Mouse (Mus musculus) lung, adult 2 months (tissue): Measurements from ENCODE around the gene Dkkl1. TPM values are rescaled to one million over a fixed set of nuclear protein-coding genes. Genes with fewer than 3 reads are reported as not detected.

ENCODE experiments used
- DNase-seq: peaks from one replicate; pipeline ENCODE4 v3.0.0; 2022
- H3K4me1 ChIP-seq: fragments of 200-500 bp; 2 replicates; pipeline ENCODE4 v1.6.1; 2011; ENCODE audit warnings: low read length; ENCODE audit not compliant: control insufficient read depth, insufficient read depth
- H3K4me3 ChIP-seq: fragments of 200-500 bp; replicated peaks from 2 replicates; pipeline ENCODE3; 2011; ENCODE audit warnings: low read depth, mild to moderate bottlenecking, control low read depth, low read length; ENCODE audit errors: extremely low read depth
- CTCF ChIP-seq: fragments of 200-500 bp; IDR thresholded peaks from 2 replicates; pipeline ENCODE4 v1.5.1; 2011; ENCODE audit warnings: mild to moderate bottlenecking, low read length, control low read depth; ENCODE audit not compliant: insufficient read depth
- POLR2A ChIP-seq: fragments of 200-500 bp; IDR thresholded peaks from 2 replicates; pipeline ENCODE4 v1.6.1; 2011; ENCODE audit warnings: low read depth, mild to moderate bottlenecking, control low read depth, low read length, borderline replicate concordance; ENCODE audit errors: extremely low read depth
- WGBS: fragments of 180-500 bp; shearing (Covaris S2); methylation state at CpG from one replicate; pipeline ENCODE4 v1.1.7; 2018; 5-methylcytosine and 5-hydroxymethylcytosine counted together
- polyA plus RNA-seq: library from polyadenylated mRNA; depleted of rRNA; stranded (reverse); fragments of >200 nt; gene quantifications from 2 replicates; pipeline ENCODE4 v1.2.3, GENCODE M21; 2012

Gene Dkkl1
- polyA plus RNA-seq, 1 experiment = 5.2 TPM

- whole genome bisulfite sequencing = 87% methylated on average over 5 of the region's 5 CpGs
- Histone ChIP-seq H3K4me3 (no peak overlapping the region), H3K4me1 (peaks cover 4% of the 10 kb centered on the region; the same call in 1 of the 2 replicates)
- no peak for TF ChIP-seq CTCF
- TF ChIP-seq POLR2A = no peak
- DNase-seq = no peak
Observed at GRCm38 (mm10) chr7:45213708-45214107, 1.8 kb upstream of the Dkkl1 start.

DNA sequence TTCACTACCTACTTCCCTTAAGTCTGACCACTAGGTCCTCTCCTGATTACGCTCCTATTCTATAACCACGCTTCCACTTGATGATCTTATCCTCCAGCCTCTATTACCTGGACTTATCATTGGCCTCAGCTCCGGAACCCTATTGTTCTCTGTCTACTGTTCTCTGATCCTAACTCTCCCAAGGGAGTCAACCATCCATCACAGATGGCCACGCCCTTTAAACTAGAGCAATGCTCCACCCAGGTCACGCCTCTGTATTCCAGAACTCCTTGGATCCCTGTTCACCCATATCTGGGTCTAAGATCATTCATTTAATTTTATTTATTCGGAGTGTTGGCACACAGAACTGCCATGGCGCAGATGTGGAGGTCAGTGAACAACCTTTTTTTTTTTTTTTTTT lies 409 bp upstream of the Dkkl1 start:
- DNase-seq = no peak
- 59% methylated on average over 7 of the region's 7 CpGs for WGBS

DNA sequence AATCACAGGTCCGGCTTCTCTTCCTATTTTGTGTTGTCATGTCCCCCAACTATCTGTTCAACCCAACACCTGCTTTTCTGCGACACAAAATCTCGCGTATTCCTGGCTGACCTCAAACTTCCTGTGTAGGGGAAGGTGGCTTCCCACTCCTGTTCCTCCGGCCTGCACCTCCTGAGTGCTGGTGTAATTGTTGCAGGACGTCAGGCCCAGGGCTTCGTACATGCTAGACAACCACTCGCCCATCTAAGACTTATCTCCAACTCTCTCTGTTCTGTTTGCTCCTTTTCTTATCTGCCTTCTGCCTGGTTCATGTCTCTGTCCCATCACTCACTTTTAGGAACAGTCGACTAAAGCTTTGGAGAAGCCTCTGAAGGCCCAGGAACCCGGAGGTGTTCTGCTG lies 877 bp downstream of the Dkkl1 start:
- WGBS = 55% methylated on average over 10 of the region's 10 CpGs
- no peak for DNase-seq
- TF ChIP-seq CTCF = no peak
- no peak for TF ChIP-seq POLR2A
- Histone ChIP-seq H3K4me3 (no peak overlapping the region), H3K4me1 (peaks cover 3% of the 10 kb centered on the region; the same call in 1 of the 2 replicates)

More for the DNA sequence above, 409 bp upstream of the Dkkl1 start:
- Histone ChIP-seq H3K4me1 (peaks cover 4% of the 10 kb centered on the region; the same call in 1 of the 2 replicates), H3K4me3 (no peak overlapping the region)
- TF ChIP-seq POLR2A = no peak
- no peak for TF ChIP-seq CTCF

GRCm38 (mm10) chr7:45208260-45208659 lies 3.7 kb downstream of the Dkkl1 start:
- Histone ChIP-seq H3K4me3 (no peak overlapping the region), H3K4me1 (0 out of 2 replicates have a peak, but pooled peaks cover 2% of the 10 kb centered on the region)
- TF ChIP-seq CTCF (no peak), POLR2A (no peak)
- DNase-seq = no peak
- WGBS = 78% methylated on average over 6 of the region's 6 CpGs

DNA sequence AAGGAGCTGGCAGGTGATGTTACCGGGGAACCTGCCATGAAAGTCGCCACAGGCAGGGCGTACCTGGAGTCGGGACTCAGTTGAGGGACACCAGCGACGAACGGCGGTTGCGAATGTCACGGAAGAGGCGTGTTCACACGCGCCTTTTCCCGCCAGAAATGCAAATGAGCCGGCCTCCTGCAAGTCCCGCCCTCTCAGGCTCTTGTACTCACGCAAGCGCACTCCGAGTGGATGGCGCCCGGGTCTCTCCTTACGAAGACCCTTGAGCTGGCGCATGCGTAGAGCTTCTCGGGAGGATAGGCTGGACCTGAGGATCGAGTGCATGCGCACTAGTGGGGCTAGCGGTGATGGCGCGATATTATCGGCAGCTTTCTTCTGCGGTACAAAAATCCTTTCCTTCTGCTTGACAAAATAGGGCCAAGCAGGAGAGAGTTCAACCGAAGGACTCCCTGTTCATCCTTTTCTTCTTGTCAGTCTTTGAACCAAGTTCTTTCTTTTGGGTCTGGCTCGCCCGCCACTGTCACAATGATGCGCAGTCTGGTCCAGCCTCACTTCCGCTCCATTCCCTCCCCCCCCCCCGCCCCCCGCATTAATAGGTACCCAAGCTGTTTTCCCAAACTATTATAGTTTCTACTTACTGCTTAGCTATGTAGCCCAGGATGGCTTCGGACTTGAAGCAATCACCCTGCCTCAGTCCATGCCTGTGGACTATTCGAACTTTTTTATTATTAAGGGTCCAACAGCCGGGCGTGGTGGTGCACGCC lies 7.4 kb downstream of the Dkkl1 start, which contains the start of gene Ccdc155:
Ccdc155 (minus strand) TSS at position 513 of the 764 bp plus-strand sequence.
- peak; percentile 85 for DNase-seq
- Histone ChIP-seq H3K4me1 (no peaks in the 10 kb centered on the region), H3K4me3 (peak within 1 kb of the TSS; percentile 50)
- TF ChIP-seq POLR2A (peak; percentile 67; the same call in 1 of the 2 replicates), CTCF (no peak)
- WGBS = 7% methylated on average over 44 of the region's 44 CpGs

DNA sequence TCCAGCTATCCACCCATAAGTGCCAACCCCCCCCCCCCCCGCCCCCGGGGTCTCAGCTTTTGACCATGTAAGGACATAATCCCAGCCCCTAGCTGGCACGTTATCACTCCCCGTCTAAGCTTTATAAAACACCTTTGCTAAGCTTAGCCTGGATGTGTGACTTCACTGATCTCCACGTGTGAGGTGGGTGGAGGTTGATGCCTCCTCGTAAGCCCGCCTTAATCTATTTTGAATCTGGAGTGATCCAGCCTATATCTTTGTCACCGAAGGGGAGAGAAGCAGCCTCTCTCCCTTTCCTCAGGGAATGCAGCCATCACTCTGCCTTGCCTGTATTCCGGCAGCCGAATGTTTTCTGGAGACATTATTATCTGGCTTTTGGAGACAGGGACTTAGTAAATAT lies 9.3 kb downstream of the Dkkl1 start:
- Histone ChIP-seq H3K4me1 (no peaks in the 10 kb centered on the region), H3K4me3 (no peak overlapping the region)
- 39% methylated on average over 10 of the region's 10 CpGs for WGBS
- no peak for DNase-seq
- TF ChIP-seq CTCF (no peak), POLR2A (no peak)

DNA sequence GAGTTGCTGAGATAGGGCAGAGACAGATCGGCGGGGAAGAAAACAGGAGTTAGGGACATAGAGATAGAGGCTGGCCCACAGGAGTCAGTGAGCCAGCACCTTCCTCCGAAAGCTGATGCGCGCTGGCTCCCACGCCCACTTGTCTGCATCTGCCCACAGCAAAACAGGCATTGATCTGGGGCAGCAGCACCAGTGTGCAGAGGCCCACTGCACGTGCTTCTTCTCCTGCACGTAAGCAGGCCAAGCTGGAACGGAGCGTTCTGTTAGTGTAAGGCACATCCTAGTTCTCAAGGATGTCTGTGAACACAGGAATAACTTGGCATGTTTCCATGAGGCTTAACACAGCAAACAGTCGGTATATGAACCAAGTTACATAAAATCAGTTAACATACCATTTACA lies 13.0 kb downstream of the Dkkl1 start:
- no peaks in the 10 kb centered on the region for H3K4me1 ChIP-seq
- 73% methylated on average over 11 of the region's 11 CpGs for WGBS
- no peak overlapping the region for H3K4me3 ChIP-seq
- no peak for TF ChIP-seq CTCF
- no peak for TF ChIP-seq POLR2A
- DNase-seq = no peak

GRCm38 (mm10) chr7:45198435-45198834 lies 13.5 kb downstream of the Dkkl1 start:
- peak; percentile 59 for DNase-seq
- TF ChIP-seq POLR2A = no peak
- peak; percentile 93 for TF ChIP-seq CTCF
- Histone ChIP-seq H3K4me1 (no peaks in the 10 kb centered on the region), H3K4me3 (no peak overlapping the region)
- 13% methylated on average over 5 of the region's 5 CpGs for WGBS

GRCm38 (mm10) chr7:45196994-45197393 lies 15.0 kb downstream of the Dkkl1 start:
- TF ChIP-seq CTCF (no peak), POLR2A (no peak)

GRCm38 (mm10) chr7:45196176-45196535 lies 15.8 kb downstream of the Dkkl1 start:
- 83% methylated on average over 4 of the region's 4 CpGs for WGBS
- no peak overlapping the region for H3K4me3 ChIP-seq
- TF ChIP-seq CTCF = no peak
- no peak for TF ChIP-seq POLR2A
- DNase-seq = no peak
- H3K4me1 ChIP-seq = no peaks in the 10 kb centered on the region

More at GRCm38 (mm10) chr7:45196994-45197393, 15.0 kb downstream of the Dkkl1 start:
- no peak for DNase-seq
- Histone ChIP-seq H3K4me3 (no peak overlapping the region), H3K4me1 (no peaks in the 10 kb centered on the region)
- WGBS = 74% methylated on average over 5 of the region's 5 CpGs
